Mouse (Mus musculus) urinary bladder, postnatal 14 days (tissue): ENCODE results near the gene Tctex1d2.
"Not testable (repeated sequence)": the region's sequence is repeated elsewhere in the genome, so short reads cannot be mapped to it uniquely, and the experiment has no call there.

ENCODE experiments used
- DNase-seq: peaks from one replicate; pipeline ENCODE4 v3.0.0; 2021; ENCODE audit warnings: low spot score

Tctex1d2 gene

GRCm38 (mm10) chr16:32431926-32432325 is 12.4 kb downstream of the Tctex1d2 start:
- DNase-seq, result no peak

GRCm38 (mm10) chr16:32433138-32433537 is 13.6 kb downstream of the Tctex1d2 start:
- no peak for DNase-seq

- DNase-seq, result no peak
Observed at GRCm38 (mm10) chr16:32434066-32434465, 14.6 kb downstream of the Tctex1d2 start.

- DNase-seq, result no peak
Observed at GRCm38 (mm10) chr16:32434691-32435090, 15.2 kb downstream of the Tctex1d2 start.

- DNase-seq, result no peak
Observed at GRCm38 (mm10) chr16:32436657-32437056, 17.2 kb downstream of the Tctex1d2 start.

- no peak for DNase-seq
Observed at GRCm38 (mm10) chr16:32437266-32437665, 17.8 kb downstream of the Tctex1d2 start.

GRCm38 (mm10) chr16:32441432-32441831 is 21.9 kb downstream of the Tctex1d2 start:
- no peak for DNase-seq

- DNase-seq, result not testable (repeated sequence)
Observed at GRCm38 (mm10) chr16:32444615-32445014, 25.1 kb downstream of the Tctex1d2 start.

GRCm38 (mm10) chr16:32445558-32445957 is 26.1 kb downstream of the Tctex1d2 start:
- DNase-seq, result no peak

GRCm38 (mm10) chr16:32446563-32447138 is 27.1 kb downstream of the Tctex1d2 start:
- DNase-seq, result no peak

GRCm38 (mm10) chr16:32449665-32450064 is 30.2 kb downstream of the Tctex1d2 start:
- no peak for DNase-seq

- DNase-seq, result no peak
Observed at GRCm38 (mm10) chr16:32450133-32450532, 30.6 kb downstream of the Tctex1d2 start.

- DNase-seq, result no peak
Observed at GRCm38 (mm10) chr16:32453102-32453501, 33.6 kb downstream of the Tctex1d2 start.

- DNase-seq, result no peak
Observed at GRCm38 (mm10) chr16:32454646-32455045, 35.1 kb downstream of the Tctex1d2 start.

- no peak for DNase-seq
Observed at GRCm38 (mm10) chr16:32456086-32456485, 36.6 kb downstream of the Tctex1d2 start.

GRCm38 (mm10) chr16:32456761-32457160 is 37.3 kb downstream of the Tctex1d2 start:
- no peak for DNase-seq

GRCm38 (mm10) chr16:32457589-32458386 is 38.3 kb downstream of the Tctex1d2 start:
- DNase-seq, result peak; percentile 50

- no peak for DNase-seq
Observed at GRCm38 (mm10) chr16:32460518-32460917, 41.0 kb downstream of the Tctex1d2 start.

- DNase-seq, result no peak
Observed at GRCm38 (mm10) chr16:32461713-32462112, 42.2 kb downstream of the Tctex1d2 start.

GRCm38 (mm10) chr16:32462950-32463349 is 43.4 kb downstream of the Tctex1d2 start:
- DNase-seq, result no peak

GRCm38 (mm10) chr16:32463426-32463825 is 43.9 kb downstream of the Tctex1d2 start:
- peak; percentile 11 for DNase-seq

GRCm38 (mm10) chr16:32464908-32465307 is 45.4 kb downstream of the Tctex1d2 start:
- DNase-seq, result no peak

GRCm38 (mm10) chr16:32468488-32468887 is 49.0 kb downstream of the Tctex1d2 start:
- DNase-seq, result no peak
